Mouse (Mus musculus) cerebellum, adult 2 months (tissue): ENCODE measurements at regions not wholly inside any gene's neighbourhood (a gene's known extent, or its start where the extent isn't known, plus 50 kb on each side); places are given as distances from the start of the nearest gene placed in this dataset.

Source experiments
- DNase-seq, 2 experiments: peaks; one replicate each; pipeline ENCODE4 v3.0.0; 2021
- H3K27ac ChIP-seq: fragments of 200-500 bp; 2 replicates; pipeline ENCODE4 v1.5.1; 2012; ENCODE audit warnings: low read length, control low read depth, inconsistent platforms; ENCODE audit not compliant: insufficient read depth
- H3K27me3 ChIP-seq: fragments of 200-500 bp; 2 replicates; pipeline ENCODE4 v1.6.1; 2012; ENCODE audit warnings: inconsistent platforms, mild to moderate bottlenecking, low read length, moderate library complexity; ENCODE audit not compliant: control insufficient read depth, insufficient read depth
- H3K4me1 ChIP-seq: fragments of 200-500 bp; 2 replicates; pipeline ENCODE4 v1.6.1; 2011; ENCODE audit warnings: low read length; ENCODE audit not compliant: control insufficient read depth, insufficient read depth
- H3K4me3 ChIP-seq: fragments of 200-500 bp; replicated peaks from 2 replicates; pipeline ENCODE3; 2011; ENCODE audit warnings: mild to moderate bottlenecking, low read depth, low read length, control low read depth; ENCODE audit not compliant: insufficient read depth
- CTCF ChIP-seq: fragments of 200-500 bp; IDR thresholded peaks from 2 replicates; pipeline ENCODE4 v1.5.1; 2011; ENCODE audit warnings: low read depth, mild to moderate bottlenecking, control low read depth, low read length, moderate library complexity, borderline replicate concordance; ENCODE audit not compliant: insufficient read depth
- POLR2A ChIP-seq: fragments of 200-500 bp; IDR thresholded peaks from 2 replicates; pipeline ENCODE4 v1.6.1; 2011; ENCODE audit warnings: low read length, control low read depth, borderline replicate concordance; ENCODE audit not compliant: insufficient read depth
- WGBS: fragments of 180-500 bp; shearing (Covaris S2); methylation state at CpG from one replicate; pipeline ENCODE4 v1.1.7; 2018; 5-methylcytosine and 5-hydroxymethylcytosine counted together

DNA sequence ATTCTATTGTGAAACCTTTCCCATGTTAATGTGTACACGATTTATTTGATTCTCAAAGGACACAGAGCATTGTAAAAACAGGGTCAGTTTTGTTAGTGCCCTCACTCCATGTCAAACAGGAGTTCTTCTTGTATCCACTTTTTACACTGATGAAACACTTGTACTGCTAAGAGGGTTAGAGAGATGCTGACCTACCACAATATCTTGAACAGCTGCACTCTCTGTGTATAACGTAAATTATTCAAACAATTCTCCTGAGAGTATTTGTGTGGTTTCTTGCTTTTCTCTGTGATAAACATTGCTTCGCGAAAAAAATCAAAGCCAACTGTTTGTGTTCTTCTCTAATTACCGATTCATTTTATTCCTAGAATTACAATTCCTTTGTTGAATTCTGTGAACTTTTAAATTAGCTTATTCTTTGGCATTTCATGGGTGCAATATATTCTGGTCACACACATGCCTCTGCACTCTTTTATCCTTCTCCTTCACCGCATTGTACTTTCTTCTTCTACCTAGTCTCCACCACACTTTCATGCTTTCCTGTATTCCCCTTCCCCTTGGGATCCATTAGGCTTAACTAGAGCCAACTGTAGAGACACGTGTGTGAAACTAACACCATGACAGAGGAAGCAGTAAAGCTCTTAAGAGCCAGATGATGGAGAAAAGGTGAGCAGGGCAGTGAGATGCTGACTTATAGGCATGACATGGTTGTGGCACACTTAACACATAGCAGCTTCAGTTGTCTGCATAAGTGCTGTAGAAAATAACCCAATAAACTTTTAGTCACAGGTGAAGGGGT is 281.4 kb downstream of the Otol1 start:
- Histone ChIP-seq H3K27me3 (no peaks in the 10 kb centered on the region), H3K4me3 (no peak overlapping the region), H3K4me1 (no peaks in the 10 kb centered on the region), H3K27ac (no peak overlapping the region)
- DNase-seq = no peak
- no peak for TF ChIP-seq CTCF
- TF ChIP-seq POLR2A = no peak
- WGBS = 65% methylated on average over 7 of the region's 7 CpGs

DNA sequence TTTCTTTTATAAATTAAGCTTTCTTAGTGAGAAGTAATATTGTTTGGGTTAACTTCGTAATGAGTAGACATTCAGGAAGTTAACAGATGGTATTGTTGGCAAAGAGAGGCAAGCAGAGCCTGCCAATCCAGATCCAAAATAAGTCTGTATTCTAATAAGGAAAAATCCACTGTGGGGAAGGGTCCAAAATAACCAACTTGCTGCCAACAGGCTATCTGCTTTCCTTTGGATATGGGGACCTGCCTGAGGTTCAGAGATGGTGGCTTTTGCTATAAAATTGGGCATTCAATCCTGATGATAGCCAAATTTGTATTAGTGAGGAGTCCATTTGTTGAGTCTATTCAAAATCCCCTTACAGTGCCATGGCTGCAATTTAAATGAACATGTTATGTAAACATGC is 300.1 kb downstream of the Otol1 start:
- TF ChIP-seq CTCF (no peak), POLR2A (no peak)
- 4% methylated on average over 1 of the region's 1 CpGs for WGBS
- H3K4me3 ChIP-seq = no peak overlapping the region
- no peaks in the 10 kb centered on the region for H3K27me3 ChIP-seq
- H3K4me1 ChIP-seq = peaks cover 16% of the 10 kb centered on the region
- peak; percentile 62 to 86 for DNase-seq
- peak overlapping the region; percentile 92; the same call in 1 of the 2 replicates for H3K27ac ChIP-seq

GRCm38 (mm10) chr3:70308061-70308461 is 300.6 kb downstream of the Otol1 start:
- Histone ChIP-seq H3K27me3 (no peaks in the 10 kb centered on the region), H3K27ac (peak overlapping the region; percentile 92; the same call in 1 of the 2 replicates), H3K4me3 (no peak overlapping the region), H3K4me1 (peaks cover 16% of the 10 kb centered on the region)
- WGBS = 10% methylated on average over 3 of the region's 3 CpGs
- peak; percentile 59 to 87 for DNase-seq
- TF ChIP-seq POLR2A = no peak
- no peak for TF ChIP-seq CTCF

GRCm38 (mm10) chr3:70309304-70309703 is 301.9 kb downstream of the Otol1 start:
- no peaks in the 10 kb centered on the region for H3K27me3 ChIP-seq
- peak; percentile 46 to 71 for DNase-seq
- H3K4me3 ChIP-seq = no peak overlapping the region
- TF ChIP-seq POLR2A (no peak), CTCF (no peak)
- peaks cover 16% of the 10 kb centered on the region for H3K4me1 ChIP-seq
- 70% methylated on average over 4 of the region's 4 CpGs for WGBS
- no peak overlapping the region for H3K27ac ChIP-seq

GRCm38 (mm10) chr3:70311055-70311454 is 303.6 kb downstream of the Otol1 start:
- H3K27me3 ChIP-seq = no peaks in the 10 kb centered on the region
- H3K27ac ChIP-seq = no peak overlapping the region
- no peak overlapping the region for H3K4me3 ChIP-seq
- peaks cover 16% of the 10 kb centered on the region for H3K4me1 ChIP-seq
- no peak for TF ChIP-seq CTCF
- TF ChIP-seq POLR2A = no peak
- DNase-seq = no peak

GRCm38 (mm10) chr3:70312034-70312433 is 304.6 kb downstream of the Otol1 start:
- no peak for TF ChIP-seq CTCF
- TF ChIP-seq POLR2A = no peak
- H3K4me1 ChIP-seq = peaks cover 16% of the 10 kb centered on the region
- no peak overlapping the region for H3K27ac ChIP-seq
- DNase-seq = no peak
- no peak overlapping the region for H3K4me3 ChIP-seq
- no peaks in the 10 kb centered on the region for H3K27me3 ChIP-seq
- 90% methylated on average over 3 of the region's 3 CpGs for WGBS

DNA sequence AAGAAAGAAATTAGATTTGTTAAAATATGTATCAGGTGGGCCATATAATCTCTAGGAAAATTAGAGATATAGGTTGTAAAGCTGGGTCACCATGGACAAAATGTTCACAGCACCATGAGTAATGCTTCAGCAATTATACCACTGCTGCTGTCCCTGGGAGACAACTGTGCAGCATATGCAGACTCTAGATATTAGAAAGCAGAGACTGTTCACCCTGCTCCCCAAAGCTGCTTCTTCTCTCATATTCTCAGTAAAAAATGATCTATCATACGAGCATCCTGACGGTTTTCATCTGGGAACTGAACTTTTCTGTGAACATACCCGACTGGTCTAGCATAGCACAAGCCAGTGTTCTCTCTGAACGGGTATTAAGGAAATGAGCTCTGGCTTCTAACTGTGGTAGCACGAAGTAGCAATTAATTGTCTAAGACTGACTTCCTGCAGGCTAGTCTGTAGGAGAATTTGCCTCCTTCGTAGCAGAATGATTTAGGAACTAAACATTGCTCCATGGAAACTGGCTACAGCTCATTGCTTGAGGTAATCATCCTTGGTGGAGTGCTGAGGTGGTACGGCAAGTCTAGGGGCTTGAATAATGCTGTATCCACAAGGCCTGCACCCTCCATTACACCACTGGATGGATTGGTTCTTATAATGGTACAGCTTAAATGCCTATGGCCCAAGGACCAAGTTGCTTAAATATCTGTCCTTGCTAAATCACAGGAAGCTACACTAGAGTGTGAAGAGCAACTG is 305.9 kb downstream of the Otol1 start:
- Histone ChIP-seq H3K27me3 (no peaks in the 10 kb centered on the region), H3K27ac (no peak overlapping the region), H3K4me1 (peaks cover 10% of the 10 kb centered on the region), H3K4me3 (no peak overlapping the region)
- no peak for TF ChIP-seq POLR2A
- TF ChIP-seq CTCF = no peak
- no peak for DNase-seq
- 66% methylated on average over 7 of the region's 7 CpGs for WGBS

DNA sequence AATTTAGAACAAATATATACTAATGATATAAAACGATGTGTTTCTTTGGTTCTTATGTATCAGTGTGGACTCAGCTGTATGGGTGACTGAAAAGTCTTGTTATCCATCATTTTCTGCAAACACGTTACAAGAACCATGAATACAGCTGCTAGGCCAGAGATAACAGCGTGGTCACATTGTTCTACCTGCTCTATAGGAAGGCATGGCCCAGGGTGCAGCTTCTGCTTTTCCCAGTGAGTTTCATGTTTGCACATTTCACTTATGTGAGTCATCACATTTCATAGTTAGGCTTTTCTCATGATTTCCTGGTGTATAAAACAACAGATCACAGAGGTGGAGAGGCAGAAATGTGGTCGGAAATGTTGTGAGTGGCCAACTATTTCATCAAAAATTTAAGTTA is 306.8 kb downstream of the Otol1 start:
- Histone ChIP-seq H3K27ac (no peak overlapping the region), H3K4me3 (no peak overlapping the region), H3K4me1 (peaks cover 3% of the 10 kb centered on the region), H3K27me3 (no peaks in the 10 kb centered on the region)
- DNase-seq = no peak
- no peak for TF ChIP-seq POLR2A
- no peak for TF ChIP-seq CTCF
- 95% methylated on average over 4 of the region's 4 CpGs for WGBS
